Mouse (Mus musculus) hindbrain, postnatal 0 days (tissue): ENCODE data around the gene Kcnq1. TPM values are rescaled to one million over a fixed set of nuclear protein-coding genes. Genes with fewer than 3 reads are reported as not detected.

Source experiments
- ATAC-seq: fragments of 200-750 bp; cut with Nextera tagmentation; 2 replicates; pipeline ENCODE4 v1.8.0; 2017; ENCODE audit warnings: mild to moderate bottlenecking, moderate TSS enrichment, moderate library complexity
- DNase-seq: peaks from one replicate; pipeline ENCODE4 v3.0.0-alpha.2; 2015; ENCODE audit warnings: low spot score
- H3K27ac ChIP-seq: fragments of 300-500 bp; sonication (generic); 2 replicates; pipeline ENCODE4 v1.5.1; 2014; ENCODE audit warnings: mild to moderate bottlenecking
- H3K27me3 ChIP-seq: fragments of 300-500 bp; sonication (generic); 2 replicates; pipeline ENCODE4 v1.6.1; 2014; ENCODE audit warnings: low read length, mixed read lengths; ENCODE audit not compliant: insufficient read depth
- H3K36me3 ChIP-seq: fragments of 300-500 bp; sonication (generic); 2 replicates; pipeline ENCODE4 v1.6.1; 2014; ENCODE audit warnings: low read length, mixed read lengths; ENCODE audit not compliant: insufficient read depth
- H3K4me1 ChIP-seq: fragments of 300-500 bp; sonication (generic); 2 replicates; pipeline ENCODE4 v1.6.1; 2014; ENCODE audit warnings: antibody characterized with exemption, low read length, mixed read lengths; ENCODE audit not compliant: insufficient read depth
- H3K4me2 ChIP-seq: fragments of 300-500 bp; sonication (generic); 2 replicates; pipeline ENCODE4 v1.6.1; 2014; ENCODE audit warnings: low read depth, mild to moderate bottlenecking, low read length, moderate library complexity, mixed read lengths
- H3K4me3 ChIP-seq: fragments of 300-500 bp; sonication (generic); 2 replicates; pipeline ENCODE4 v1.5.1; 2014; ENCODE audit warnings: low read length
- H3K9ac ChIP-seq: fragments of 300-500 bp; sonication (generic); replicated peaks from 2 replicates; pipeline ENCODE4 v1.6.1; 2014; ENCODE audit warnings: mild to moderate bottlenecking, low read length, moderate library complexity, mixed read lengths
- H3K9me3 ChIP-seq: fragments of 300-500 bp; sonication (generic); 2 replicates; pipeline ENCODE4 v1.6.1; 2016; ENCODE audit warnings: low read length, mixed read lengths
- CTCF ChIP-seq: IDR thresholded peaks from 2 replicates; pipeline ENCODE4 v1.5.1; 2016; ENCODE audit warnings: antibody characterized with exemption, control low read depth, low read depth
- WGBS: fragments of 180-500 bp; shearing (Covaris S2); extraction: QIAGEN DNeasy Blood & Tissue Kit; methylation state at CpG from one replicate; pipeline ENCODE4 v1.1.7; 2014; 5-methylcytosine and 5-hydroxymethylcytosine counted together
- polyA plus RNA-seq: library from polyadenylated mRNA; unstranded; fragments of >200 nt; fragmentation: Nextera tagmentation; extraction: Ambion mirVana; gene quantifications from 2 replicates; pipeline ENCODE4 v1.2.1, GENCODE M21; 2015
- total RNA-seq: library from RNA; depleted of rRNA; stranded (reverse); fragments of >200 nt; gene quantifications from 2 replicates; pipeline ENCODE4 v1.2.3, GENCODE M21; 2014

Gene Kcnq1
- total and polyA plus RNA-seq, 2 experiments from 2014 or later, result 1.4 to 1.9 TPM

DNA sequence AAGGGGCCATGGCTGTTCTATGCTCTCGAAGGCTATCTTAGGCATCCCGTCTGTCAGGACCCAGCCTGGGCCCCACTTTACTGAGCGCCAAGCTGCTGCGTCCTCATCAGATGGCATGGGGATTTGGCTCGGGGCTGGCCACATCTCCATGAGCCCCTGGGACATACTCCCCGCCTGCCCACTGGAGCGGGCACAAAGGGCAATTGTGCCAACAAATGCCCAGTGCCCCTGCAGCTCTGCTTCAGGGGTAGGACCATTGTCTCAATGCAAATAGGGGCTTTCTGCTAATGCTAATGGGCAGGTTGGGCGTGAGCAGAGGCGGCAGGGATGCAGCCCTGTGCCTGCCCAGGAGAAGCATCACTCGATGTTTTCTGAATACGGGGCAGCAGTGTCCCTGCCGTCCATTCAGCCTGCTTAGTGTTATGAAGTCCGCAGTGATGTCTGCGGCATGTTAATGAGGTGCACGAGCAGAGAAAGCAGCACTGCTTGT, 91.8 kb downstream of the Kcnq1 start:
- H3K9ac ChIP-seq, result no peak overlapping the region
- 15% methylated on average over 15 of the region's 15 CpGs for WGBS
- DNase-seq, result peak; percentile 71

DNA sequence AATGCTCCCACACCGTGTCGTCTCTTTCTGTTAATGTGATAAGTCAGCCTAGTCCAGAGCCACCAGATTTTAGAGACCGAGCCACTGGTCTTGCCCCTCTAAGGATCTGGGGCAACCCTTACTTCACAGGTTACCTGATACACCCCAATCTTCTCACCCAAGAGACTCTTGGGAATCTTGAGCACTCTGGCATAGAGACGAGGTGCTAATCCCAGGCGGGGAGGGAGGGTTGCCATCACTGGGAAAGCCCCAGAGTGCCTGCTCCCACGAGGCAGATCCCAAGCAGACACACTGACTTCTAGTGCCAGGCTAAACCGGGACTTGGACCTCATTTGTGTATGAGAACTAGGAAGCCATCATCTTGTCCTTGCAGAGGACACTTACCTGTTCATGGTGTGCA, 92.3 kb downstream of the Kcnq1 start:
- Histone ChIP-seq H3K27ac (no peak overlapping the region), H3K27me3 (no peaks in the 10 kb centered on the region), H3K4me2 (peak overlapping the region; percentile 39), H3K4me3 (no peak overlapping the region), H3K36me3 (no peaks in the 10 kb centered on the region), H3K9me3 (no peaks in the 10 kb centered on the region), H3K9ac (no peak overlapping the region), H3K4me1 (no peaks in the 10 kb centered on the region)
- TF ChIP-seq CTCF, result no peak
- no peak for DNase-seq
- no peak for ATAC-seq
- WGBS, result 17% methylated on average over 7 of the region's 7 CpGs

More for the DNA sequence above, 91.8 kb downstream of the Kcnq1 start:
- no peaks in the 10 kb centered on the region for H3K36me3 ChIP-seq
- ATAC-seq, result peak; percentile 90
- no peaks in the 10 kb centered on the region for H3K4me1 ChIP-seq
- H3K27ac ChIP-seq, result no peak overlapping the region
- peak overlapping the region; percentile 39 for H3K4me2 ChIP-seq
- H3K27me3 ChIP-seq, result no peaks in the 10 kb centered on the region
- TF ChIP-seq CTCF, result no peak
- H3K4me3 ChIP-seq, result no peak overlapping the region
- no peaks in the 10 kb centered on the region for H3K9me3 ChIP-seq

DNA sequence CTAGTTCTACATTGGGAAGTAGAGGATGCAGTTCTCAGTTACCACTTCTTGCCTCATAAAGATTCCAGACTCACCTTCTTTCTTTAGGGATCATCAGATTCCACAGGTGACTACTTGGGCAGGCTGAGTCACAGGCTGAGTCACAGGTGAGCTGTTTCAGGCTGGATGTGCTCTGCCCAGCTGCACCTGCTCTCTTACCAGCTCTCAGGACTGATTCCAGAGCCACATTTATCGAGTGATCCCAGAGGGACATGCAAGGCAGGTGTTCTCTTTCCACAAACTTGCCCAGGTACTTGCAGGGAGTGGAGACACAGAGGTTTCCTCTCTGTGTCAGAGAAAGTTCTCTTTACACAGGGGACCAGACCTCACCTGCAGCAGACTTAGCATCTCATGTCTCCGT, 95.1 kb downstream of the Kcnq1 start:
- WGBS, result 89% methylated on average over 2 of the region's 2 CpGs
- TF ChIP-seq CTCF, result no peak
- H3K9ac ChIP-seq, result no peak overlapping the region
- ATAC-seq, result no peak
- H3K36me3 ChIP-seq, result no peaks in the 10 kb centered on the region
- no peaks in the 10 kb centered on the region for H3K4me1 ChIP-seq
- no peak for DNase-seq
- H3K4me2 ChIP-seq, result no peak overlapping the region
- H3K4me3 ChIP-seq, result no peak overlapping the region
- no peaks in the 10 kb centered on the region for H3K9me3 ChIP-seq
- no peak overlapping the region for H3K27ac ChIP-seq
- H3K27me3 ChIP-seq, result no peaks in the 10 kb centered on the region

DNA sequence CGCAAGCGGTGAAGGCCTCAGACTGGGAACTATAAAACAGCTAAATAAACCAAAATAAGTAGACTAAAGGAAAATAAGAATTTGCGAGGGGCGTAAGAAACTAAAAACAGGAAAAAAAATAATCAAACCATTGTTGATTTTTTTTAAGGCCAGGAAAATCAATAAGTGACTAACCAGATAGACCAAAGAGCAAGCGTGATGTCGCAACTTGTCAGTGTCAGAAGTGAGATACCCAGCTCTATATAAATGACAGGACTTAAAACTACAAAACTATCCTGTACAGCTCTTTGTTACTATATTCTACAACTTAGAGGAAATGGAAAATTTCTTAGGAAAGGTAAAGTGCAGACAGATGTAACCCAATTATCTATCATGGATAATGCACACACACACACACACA, 97.7 kb downstream of the Kcnq1 start:
- ATAC-seq, result no peak
- no peaks in the 10 kb centered on the region for H3K4me1 ChIP-seq
- TF ChIP-seq CTCF, result no peak
- no peaks in the 10 kb centered on the region for H3K36me3 ChIP-seq
- H3K4me3 ChIP-seq, result no peak overlapping the region
- no peak overlapping the region for H3K4me2 ChIP-seq
- 95% methylated on average over 6 of the region's 6 CpGs for WGBS
- H3K27me3 ChIP-seq, result no peaks in the 10 kb centered on the region
- no peak overlapping the region for H3K9ac ChIP-seq
- no peak overlapping the region for H3K27ac ChIP-seq
- no peak for DNase-seq
- H3K9me3 ChIP-seq, result no peaks in the 10 kb centered on the region

DNA sequence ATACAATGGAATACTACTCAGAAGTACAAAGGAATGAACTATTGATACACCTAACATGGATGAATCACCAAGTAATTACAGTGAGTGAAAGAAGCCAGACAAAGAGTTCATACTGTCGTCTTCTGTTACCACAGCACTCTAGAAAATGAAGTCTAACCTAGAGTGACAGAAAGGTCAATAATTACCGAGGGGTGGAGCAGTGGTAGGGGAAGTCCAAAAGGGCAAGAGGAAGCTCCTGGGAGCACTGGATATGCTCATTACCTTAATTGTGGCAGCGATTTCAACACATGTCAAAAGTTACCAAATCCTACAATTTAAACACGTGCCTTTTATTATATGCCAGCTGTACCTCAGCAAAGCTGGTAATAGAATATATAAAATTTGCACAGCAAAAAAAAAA, 100.9 kb downstream of the Kcnq1 start:
- TF ChIP-seq CTCF, result no peak
- Histone ChIP-seq H3K27me3 (no peaks in the 10 kb centered on the region), H3K4me1 (no peaks in the 10 kb centered on the region), H3K4me3 (no peak overlapping the region), H3K9ac (no peak overlapping the region), H3K36me3 (no peaks in the 10 kb centered on the region), H3K4me2 (no peak overlapping the region), H3K27ac (no peak overlapping the region), H3K9me3 (no peaks in the 10 kb centered on the region)
- no peak for DNase-seq
- no peak for ATAC-seq
- WGBS, result 64% methylated on average over 4 of the region's 4 CpGs

DNA sequence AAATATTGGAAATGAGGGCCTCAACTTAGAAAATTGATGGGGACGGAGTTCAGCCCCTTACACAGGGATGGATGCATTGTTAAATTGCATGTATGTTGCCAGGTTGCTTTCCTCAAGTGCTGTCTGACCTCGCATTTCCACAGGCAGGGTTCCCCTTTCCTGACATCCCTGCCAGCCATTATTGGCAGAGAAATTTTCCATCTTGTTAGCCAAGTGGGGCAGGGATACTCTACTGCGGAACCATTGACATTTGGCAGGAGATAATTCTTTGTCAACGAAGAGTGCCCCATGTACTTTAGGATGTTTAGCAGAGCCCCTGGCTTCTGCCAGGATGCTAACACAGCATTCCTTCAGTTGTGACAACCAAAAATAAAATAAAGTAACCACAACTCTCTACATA, 104.6 kb downstream of the Kcnq1 start:
- peak; percentile 35 for DNase-seq
- 48% methylated on average over 4 of the region's 4 CpGs for WGBS
- Histone ChIP-seq H3K27ac (no peak overlapping the region), H3K36me3 (no peaks in the 10 kb centered on the region), H3K4me2 (no peak overlapping the region), H3K4me3 (no peak overlapping the region), H3K9ac (no peak overlapping the region), H3K9me3 (no peaks in the 10 kb centered on the region), H3K27me3 (no peaks in the 10 kb centered on the region), H3K4me1 (no peaks in the 10 kb centered on the region)
- ATAC-seq, result no peak
- no peak for TF ChIP-seq CTCF

DNA sequence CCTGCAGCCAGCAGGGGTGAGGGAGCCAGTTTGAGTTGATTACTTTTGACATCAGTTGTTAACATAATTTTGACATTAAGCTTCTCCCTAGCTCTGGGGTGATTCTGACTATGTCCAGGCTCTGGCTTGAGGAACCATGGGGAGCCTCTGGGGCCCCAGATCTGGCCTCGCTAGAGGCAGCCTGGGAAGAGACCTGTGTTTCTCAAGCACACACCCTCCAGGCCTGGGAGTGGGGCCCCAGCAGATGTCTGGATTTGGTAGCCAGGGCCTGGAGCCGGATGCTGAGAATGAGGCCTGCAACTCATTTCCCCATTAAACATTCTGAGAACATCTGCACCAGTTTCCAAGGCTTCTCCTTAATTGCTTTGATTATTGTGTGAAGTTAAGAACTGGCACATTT, 145.0 kb downstream of the Kcnq1 start:
- Histone ChIP-seq H3K27me3 (no peaks in the 10 kb centered on the region), H3K9ac (no peak overlapping the region), H3K9me3 (peaks cover 12% of the 10 kb centered on the region; the same call in 1 of the 2 replicates), H3K4me3 (no peak overlapping the region), H3K36me3 (no peaks in the 10 kb centered on the region), H3K4me1 (no peaks in the 10 kb centered on the region), H3K27ac (no peak overlapping the region), H3K4me2 (no peak overlapping the region)
- no peak for ATAC-seq
- no peak for TF ChIP-seq CTCF
- no peak for DNase-seq
- WGBS, result 77% methylated on average over 2 of the region's 2 CpGs
